Mouse (Mus musculus) liver, embryonic 12.5 days (tissue): ENCODE measurements around the gene Rbm20. TPM values are rescaled to one million over a fixed set of nuclear protein-coding genes. Genes with fewer than 3 reads are reported as not detected.
"Not testable (repeated sequence)": the region's sequence is repeated elsewhere in the genome, so short reads cannot be mapped to it uniquely, and the experiment has no call there.

Source experiments
- ATAC-seq: fragments of 200-750 bp; cut with Nextera tagmentation; 2 replicates; pipeline ENCODE4 v1.8.0; 2017; ENCODE audit warnings: moderate number of reproducible peaks, mild to moderate bottlenecking, moderate library complexity
- H3K27ac ChIP-seq: fragments of 300-500 bp; sonication (generic); 2 replicates; pipeline ENCODE4 v1.5.1; 2016; ENCODE audit warnings: mild to moderate bottlenecking
- H3K27me3 ChIP-seq: fragments of 300-500 bp; sonication (generic); replicated peaks from 2 replicates; pipeline ENCODE4 v1.6.1; 2016; ENCODE audit warnings: mild to moderate bottlenecking, moderate library complexity
- H3K36me3 ChIP-seq: fragments of 300-500 bp; sonication (generic); 2 replicates; pipeline ENCODE4 v1.6.1; 2016; ENCODE audit warnings: mild to moderate bottlenecking, moderate library complexity
- H3K4me1 ChIP-seq: fragments of 300-500 bp; sonication (generic); 2 replicates; pipeline ENCODE4 v1.6.1; 2016
- H3K4me2 ChIP-seq: fragments of 300-500 bp; sonication (generic); 2 replicates; pipeline ENCODE4 v1.6.1; 2016; ENCODE audit warnings: mild to moderate bottlenecking, moderate library complexity
- H3K4me3 ChIP-seq: fragments of 300-500 bp; sonication (generic); 2 replicates; pipeline ENCODE4 v1.5.1; 2016; ENCODE audit warnings: mild to moderate bottlenecking, moderate library complexity
- H3K9ac ChIP-seq: fragments of 300-500 bp; sonication (generic); 2 replicates; pipeline ENCODE4 v1.6.1; 2016; ENCODE audit warnings: mild to moderate bottlenecking, moderate library complexity
- H3K9me3 ChIP-seq: fragments of 300-500 bp; sonication (generic); replicated peaks from 2 replicates; pipeline ENCODE4 v1.6.1; 2016; ENCODE audit warnings: mild to moderate bottlenecking, moderate library complexity
- WGBS: fragments of 180-500 bp; shearing (Covaris S2); methylation state at CpG from one replicate; pipeline ENCODE4 v1.1.7; 2016; ENCODE audit not compliant: insufficient replicate concordance; 5-methylcytosine and 5-hydroxymethylcytosine counted together
- polyA plus RNA-seq: library from polyadenylated mRNA; unstranded; fragments of >200 nt; fragmentation: Nextera tagmentation; extraction: Ambion mirVana; gene quantifications from 2 replicates; pipeline ENCODE4 v1.2.1, GENCODE M21; 2016

The Rbm20 gene
- polyA plus RNA-seq, 1 experiment from 2014 or later, result 0.18 TPM

GRCm38 (mm10) chr19:53801380-53801779 is 124.3 kb downstream of the Rbm20 start:
- H3K4me3 ChIP-seq, result no peak overlapping the region
- peak overlapping the region; percentile 81 for H3K27ac ChIP-seq
- H3K4me1 ChIP-seq, result peaks cover 80% of the 10 kb centered on the region
- H3K4me2 ChIP-seq, result peak overlapping the region; percentile 25; the same call in 1 of the 2 replicates
- H3K27me3 ChIP-seq, result no peaks in the 10 kb centered on the region
- H3K9me3 ChIP-seq, result no peaks in the 10 kb centered on the region
- no peaks in the 10 kb centered on the region for H3K36me3 ChIP-seq
- peak overlapping the region; percentile 22; the same call in 1 of the 2 replicates for H3K9ac ChIP-seq
- no peak for ATAC-seq
- 69% methylated on average over 5 of the region's 5 CpGs for WGBS

- Histone ChIP-seq H3K36me3 (no peaks in the 10 kb centered on the region), H3K9ac (peak overlapping the region; percentile 22), H3K9me3 (no peaks in the 10 kb centered on the region), H3K4me3 (no peak overlapping the region), H3K4me1 (peaks cover 83% of the 10 kb centered on the region), H3K4me2 (peak overlapping the region; percentile 25), H3K27me3 (no peaks in the 10 kb centered on the region), H3K27ac (peak overlapping the region; percentile 81)
- ATAC-seq, result peak; percentile 62
- 27% methylated on average over 11 of the region's 11 CpGs for WGBS
Measured at GRCm38 (mm10) chr19:53801789-53802683, 124.9 kb downstream of the Rbm20 start.

GRCm38 (mm10) chr19:53803954-53804353 is 126.8 kb downstream of the Rbm20 start:
- H3K27ac ChIP-seq, result 0 out of 2 replicates have a peak overlapping the region, but pooled peaks have one; percentile 1
- H3K4me3 ChIP-seq, result no peak overlapping the region
- H3K9me3 ChIP-seq, result no peaks in the 10 kb centered on the region
- H3K27me3 ChIP-seq, result no peaks in the 10 kb centered on the region
- H3K4me2 ChIP-seq, result no peak overlapping the region
- H3K36me3 ChIP-seq, result no peaks in the 10 kb centered on the region
- no peak overlapping the region for H3K9ac ChIP-seq
- peaks cover 90% of the 10 kb centered on the region for H3K4me1 ChIP-seq
- ATAC-seq, result no peak
- 64% methylated on average over 2 of the region's 2 CpGs for WGBS

GRCm38 (mm10) chr19:53805063-53805462 is 128.0 kb downstream of the Rbm20 start:
- ATAC-seq, result no peak
- Histone ChIP-seq H3K9me3 (no peaks in the 10 kb centered on the region), H3K36me3 (no peaks in the 10 kb centered on the region), H3K27ac (no peak overlapping the region), H3K4me2 (no peak overlapping the region), H3K9ac (no peak overlapping the region), H3K4me3 (no peak overlapping the region), H3K4me1 (peaks cover 90% of the 10 kb centered on the region), H3K27me3 (no peaks in the 10 kb centered on the region)
- WGBS, result 41% methylated on average over 3 of the region's 3 CpGs

- no peak overlapping the region for H3K27ac ChIP-seq
- H3K4me1 ChIP-seq, result peaks cover 90% of the 10 kb centered on the region
- ATAC-seq, result no peak
- no peaks in the 10 kb centered on the region for H3K9me3 ChIP-seq
- no peak overlapping the region for H3K4me2 ChIP-seq
- H3K9ac ChIP-seq, result no peak overlapping the region
- no peaks in the 10 kb centered on the region for H3K27me3 ChIP-seq
- WGBS, result 62% methylated on average over 7 of the region's 7 CpGs
- no peak overlapping the region for H3K4me3 ChIP-seq
- no peaks in the 10 kb centered on the region for H3K36me3 ChIP-seq
Measured at GRCm38 (mm10) chr19:53806126-53806525, 129.0 kb downstream of the Rbm20 start.

GRCm38 (mm10) chr19:53806526-53807275 is 129.6 kb downstream of the Rbm20 start:
- H3K4me2 ChIP-seq, H3K9ac ChIP-seq, H3K9me3 ChIP-seq, H3K4me3 ChIP-seq, H3K36me3 ChIP-seq, ATAC-seq, H3K27ac ChIP-seq, H3K27me3 ChIP-seq: not testable (repeated sequence)
- 77% methylated on average over 6 of the region's 6 CpGs for WGBS
- H3K4me1 ChIP-seq, result peaks cover 86% of the 10 kb centered on the region

GRCm38 (mm10) chr19:53807276-53807801 is 130.2 kb downstream of the Rbm20 start:
- Histone ChIP-seq H3K4me1 (peaks cover 81% of the 10 kb centered on the region), H3K27ac (peak overlapping the region; percentile 86; the same call in 1 of the 2 replicates)

GRCm38 (mm10) chr19:53808041-53808777 is 131.1 kb downstream of the Rbm20 start:
- 25% methylated on average over 15 of the region's 15 CpGs for WGBS
- H3K27me3 ChIP-seq, result no peaks in the 10 kb centered on the region
- H3K36me3 ChIP-seq, result no peaks in the 10 kb centered on the region
- H3K9ac ChIP-seq, result peak overlapping the region; percentile 51
- H3K4me1 ChIP-seq, result peaks cover 80% of the 10 kb centered on the region
- peak overlapping the region; percentile 55 for H3K4me2 ChIP-seq
- no peaks in the 10 kb centered on the region for H3K9me3 ChIP-seq
- peak; percentile 48 for ATAC-seq
- H3K4me3 ChIP-seq, result peak overlapping the region; percentile 8; the same call in 1 of the 2 replicates
- H3K27ac ChIP-seq, result peak overlapping the region; percentile 86

More at GRCm38 (mm10) chr19:53807276-53807801, 130.2 kb downstream of the Rbm20 start:
- H3K4me3 ChIP-seq, result no peak overlapping the region
- H3K36me3 ChIP-seq, result no peaks in the 10 kb centered on the region
- 49% methylated on average over 5 of the region's 5 CpGs for WGBS
- ATAC-seq, result no peak
- H3K27me3 ChIP-seq, result no peaks in the 10 kb centered on the region
- no peaks in the 10 kb centered on the region for H3K9me3 ChIP-seq
- H3K4me2 ChIP-seq, result peak overlapping the region; percentile 55; the same call in 1 of the 2 replicates
- H3K9ac ChIP-seq, result no peak overlapping the region

GRCm38 (mm10) chr19:53809185-53809861 is 132.2 kb downstream of the Rbm20 start:
- 0 out of 2 replicates have a peak overlapping the region, but pooled peaks have one; percentile 12 for H3K4me3 ChIP-seq
- ATAC-seq, result peak; percentile 76
- H3K27ac ChIP-seq, result peak overlapping the region; percentile 86
- peaks cover 69% of the 10 kb centered on the region for H3K4me1 ChIP-seq
- H3K9me3 ChIP-seq, result no peaks in the 10 kb centered on the region
- no peaks in the 10 kb centered on the region for H3K36me3 ChIP-seq
- H3K27me3 ChIP-seq, result no peaks in the 10 kb centered on the region
- WGBS, result 19% methylated on average over 7 of the region's 7 CpGs
- peak overlapping the region; percentile 51 for H3K9ac ChIP-seq
- H3K4me2 ChIP-seq, result peak overlapping the region; percentile 55

- Histone ChIP-seq H3K4me3 (peak overlapping the region; percentile 12), H3K4me2 (peak overlapping the region; percentile 55), H3K36me3 (no peaks in the 10 kb centered on the region), H3K4me1 (peaks cover 63% of the 10 kb centered on the region), H3K9ac (peak overlapping the region; percentile 51), H3K27me3 (no peaks in the 10 kb centered on the region), H3K9me3 (no peaks in the 10 kb centered on the region), H3K27ac (peak overlapping the region; percentile 86)
- ATAC-seq, result peak; percentile 88
- 20% methylated on average over 7 of the region's 7 CpGs for WGBS
Measured at GRCm38 (mm10) chr19:53810024-53810423, 132.9 kb downstream of the Rbm20 start.

- peaks cover 63% of the 10 kb centered on the region for H3K4me1 ChIP-seq
- no peak for ATAC-seq
Measured at GRCm38 (mm10) chr19:53810584-53810983, 133.5 kb downstream of the Rbm20 start.

More at GRCm38 (mm10) chr19:53810584-53810983, 133.5 kb downstream of the Rbm20 start:
- no peaks in the 10 kb centered on the region for H3K27me3 ChIP-seq
- no peak overlapping the region for H3K4me3 ChIP-seq
- peak overlapping the region; percentile 86 for H3K27ac ChIP-seq
- peak overlapping the region; percentile 55 for H3K4me2 ChIP-seq
- no peaks in the 10 kb centered on the region for H3K36me3 ChIP-seq
- 59% methylated on average over 3 of the region's 3 CpGs for WGBS
- H3K9ac ChIP-seq, result peak overlapping the region; percentile 51; the same call in 1 of the 2 replicates
- H3K9me3 ChIP-seq, result no peaks in the 10 kb centered on the region
